Mouse (Mus musculus) right cerebral cortex, postnatal 36 days (tissue): ENCODE data around the gene Stk40.
A peak's percentile ranks its signal among the peaks of the same experiment; 100 is the strongest.

Source experiments
- DNase-seq, 2 experiments: peaks; one replicate each; pipeline ENCODE4 v3.0.0; 2022; ENCODE audit warnings: low spot score in 2 of 2, mixed read lengths in 1 of 2

Stk40 gene

DNA sequence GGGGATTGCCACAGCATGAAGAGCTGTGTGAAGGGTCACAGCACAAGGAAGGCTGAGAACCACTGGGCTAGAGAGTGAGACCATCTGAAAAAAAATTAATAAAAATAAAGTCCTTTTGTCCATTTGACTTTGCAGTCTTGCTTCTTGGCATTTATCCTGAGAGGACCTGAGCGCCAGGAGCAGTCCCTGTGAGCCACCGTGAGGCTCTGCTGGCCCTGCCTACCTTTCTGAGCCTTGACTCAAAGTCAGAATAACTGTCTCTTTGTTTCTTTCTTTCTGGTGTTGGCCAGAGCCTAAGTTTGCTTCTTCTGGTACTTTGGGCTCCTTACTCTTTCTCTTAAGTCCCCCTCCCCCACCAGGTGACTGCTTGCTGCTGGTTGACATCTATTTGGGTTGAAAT, 16.7 kb downstream of the Stk40 start:
- no peak for DNase-seq

DNA sequence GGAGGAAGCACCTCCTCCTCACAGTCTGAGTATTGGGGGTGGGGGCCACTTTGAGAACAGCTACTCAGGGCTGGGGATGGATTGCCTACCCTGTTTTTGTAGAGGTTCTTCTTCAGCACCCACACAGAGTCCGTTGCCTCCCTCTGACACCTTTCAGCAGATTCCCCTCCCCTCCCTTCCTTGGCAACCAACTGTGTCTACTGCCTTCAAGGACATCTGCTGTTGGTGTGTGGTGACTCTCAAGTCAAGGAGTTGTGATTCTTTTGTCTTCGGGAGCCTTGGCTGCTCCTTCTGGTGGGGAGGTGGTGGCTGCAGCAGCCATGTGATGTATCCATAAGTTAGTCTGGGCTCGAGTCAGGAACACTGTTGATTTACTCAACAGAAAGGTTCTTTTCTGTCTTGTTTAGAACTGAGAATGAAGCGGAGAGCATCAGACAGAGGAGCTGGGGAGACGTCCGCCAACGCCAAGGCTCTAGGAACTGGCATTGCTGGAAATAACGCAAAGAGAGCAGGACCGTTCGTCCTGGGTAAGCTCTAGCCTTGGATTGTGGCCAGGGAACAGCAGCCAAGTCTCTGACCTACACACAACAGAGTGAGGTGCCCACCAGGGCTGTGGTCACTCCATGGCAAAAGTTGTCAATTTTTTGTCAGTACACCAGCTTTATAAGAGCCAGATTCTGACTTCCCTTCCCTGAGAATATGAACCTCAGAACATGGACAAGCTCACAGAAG, 19.7 kb downstream of the Stk40 start:
- peak; percentile 33 to 48 for DNase-seq

DNA sequence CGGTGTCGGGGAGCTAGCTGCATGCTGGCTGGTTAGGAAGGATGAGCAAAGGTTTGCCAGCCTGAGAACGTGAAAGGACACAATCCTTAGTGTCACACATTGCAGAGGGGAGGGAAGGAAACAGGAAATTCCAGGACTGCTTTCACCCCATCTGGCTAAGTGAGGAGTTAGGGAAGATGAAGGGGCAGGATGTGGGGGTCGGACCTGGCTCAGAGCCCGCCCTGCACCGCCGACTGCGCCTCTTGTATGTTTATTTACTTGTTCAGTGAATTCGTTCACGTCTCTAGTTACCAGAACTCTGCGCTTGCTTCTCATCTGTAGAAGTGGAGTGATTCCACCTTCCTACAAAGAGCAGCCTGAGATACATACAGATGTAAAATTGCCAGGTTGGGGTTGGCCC, 26.7 kb downstream of the Stk40 start:
- DNase-seq, result no peak

DNA sequence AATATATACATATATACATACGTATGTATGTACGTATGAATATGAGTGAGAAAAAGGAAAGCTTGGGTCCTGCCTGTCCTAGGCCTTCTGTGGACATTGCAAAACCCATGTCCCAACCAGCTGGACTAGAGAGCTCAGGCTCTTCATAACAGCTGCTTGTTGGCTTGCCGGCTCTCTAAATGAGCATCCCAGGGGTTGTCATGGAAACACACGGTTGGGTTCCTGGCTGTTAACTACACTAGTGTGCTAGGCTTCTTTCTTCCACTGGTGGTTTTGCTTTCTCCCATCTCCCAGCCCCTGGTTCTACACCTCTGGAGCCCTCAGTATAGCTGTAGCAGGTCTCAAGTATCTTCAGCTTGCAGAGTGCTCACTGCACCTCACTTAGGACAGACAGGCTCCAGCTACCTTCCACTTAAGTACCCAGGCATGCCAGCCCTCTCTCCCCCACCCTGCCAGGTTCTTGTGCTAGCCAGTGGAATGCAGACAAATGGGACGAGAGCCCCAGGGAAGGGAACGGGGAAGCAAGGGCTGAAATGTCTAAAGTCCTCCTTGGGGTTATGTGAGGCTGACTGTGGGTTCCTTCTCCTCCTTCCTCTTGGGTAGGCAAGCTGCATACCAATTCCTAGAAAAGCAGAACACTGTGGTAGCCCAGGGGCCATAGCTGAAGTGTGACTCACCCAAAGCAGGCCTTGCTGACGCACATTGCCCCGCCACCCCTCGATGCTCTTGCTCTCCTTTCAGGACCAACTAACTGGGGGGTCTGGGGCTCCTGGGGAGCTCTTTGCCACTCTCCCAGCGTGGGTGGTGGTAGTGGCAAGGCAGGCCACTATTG, 27.7 kb downstream of the Stk40 start:
- peak in 1 of 2 experiments; percentile 57 for DNase-seq

DNA sequence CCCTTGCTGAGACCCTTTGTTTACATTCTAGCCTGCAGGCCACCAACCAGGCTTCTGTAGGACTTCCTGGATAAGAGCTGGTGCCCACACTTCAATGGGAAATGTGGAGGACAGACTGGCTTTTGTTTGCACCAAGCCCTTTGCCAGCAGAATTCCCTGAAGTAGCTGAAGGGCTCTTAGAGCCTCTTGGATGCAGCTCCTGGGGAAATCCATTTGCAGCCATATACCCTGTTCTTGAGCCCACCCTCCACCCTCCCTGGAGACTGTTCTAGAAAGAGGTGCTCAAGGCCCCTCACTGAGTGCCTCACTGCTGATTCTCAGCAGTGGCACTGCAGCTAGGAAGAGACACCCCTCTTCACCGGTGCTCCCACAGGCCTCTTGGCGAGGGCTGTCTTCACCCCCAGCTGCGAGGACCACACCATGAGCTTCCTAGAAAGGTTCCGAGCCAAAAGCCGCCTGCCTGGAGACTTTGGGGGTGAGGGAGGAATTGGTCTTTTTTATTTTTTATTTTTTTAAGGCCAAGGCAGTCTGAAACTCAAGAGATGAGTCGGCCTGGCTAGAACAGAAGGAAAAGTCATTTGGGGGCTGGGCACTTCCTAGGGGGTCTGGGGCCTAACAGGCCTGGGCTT, 29.0 kb downstream of the Stk40 start:
- DNase-seq, result no peak

DNA sequence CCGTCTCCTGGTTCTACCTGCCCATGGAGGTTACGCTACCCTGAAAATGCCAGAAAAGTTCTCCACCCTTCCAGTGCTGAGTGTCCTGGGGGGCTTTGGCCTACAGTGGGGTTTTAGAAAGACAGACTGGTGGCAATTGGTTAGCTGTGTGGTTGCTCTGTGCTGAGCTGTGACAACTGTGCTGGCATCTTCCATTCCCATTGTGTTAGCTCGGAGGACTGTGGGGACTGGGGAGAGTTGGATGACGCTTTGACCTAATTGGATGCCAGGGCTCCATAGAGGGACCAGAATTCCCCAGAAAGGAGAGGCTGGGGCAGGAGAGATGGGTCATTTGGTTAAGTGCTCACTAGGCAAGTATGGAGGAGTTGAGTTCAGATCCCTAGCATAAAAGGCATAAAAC, 30.5 kb downstream of the Stk40 start:
- no peak for DNase-seq

DNA sequence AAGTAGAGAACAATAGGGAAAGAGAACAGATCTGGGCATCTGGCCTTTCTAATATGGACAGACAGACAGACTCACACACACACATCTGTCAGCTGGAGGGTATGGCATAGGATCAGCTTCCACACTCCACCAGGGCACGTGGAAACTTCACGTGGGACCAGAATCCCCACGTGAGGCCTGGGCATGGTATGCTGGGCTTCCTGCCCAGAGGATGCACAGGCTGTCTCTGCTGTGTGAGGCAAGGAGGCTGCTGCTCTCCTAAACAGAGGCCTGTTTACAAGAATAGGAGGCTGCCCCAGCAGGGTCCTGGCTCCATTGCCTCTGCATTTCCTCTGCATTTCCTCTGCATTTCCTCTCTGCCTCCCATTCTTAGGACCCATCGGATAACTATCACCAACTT, 30.9 kb downstream of the Stk40 start:
- DNase-seq, result no peak

DNA sequence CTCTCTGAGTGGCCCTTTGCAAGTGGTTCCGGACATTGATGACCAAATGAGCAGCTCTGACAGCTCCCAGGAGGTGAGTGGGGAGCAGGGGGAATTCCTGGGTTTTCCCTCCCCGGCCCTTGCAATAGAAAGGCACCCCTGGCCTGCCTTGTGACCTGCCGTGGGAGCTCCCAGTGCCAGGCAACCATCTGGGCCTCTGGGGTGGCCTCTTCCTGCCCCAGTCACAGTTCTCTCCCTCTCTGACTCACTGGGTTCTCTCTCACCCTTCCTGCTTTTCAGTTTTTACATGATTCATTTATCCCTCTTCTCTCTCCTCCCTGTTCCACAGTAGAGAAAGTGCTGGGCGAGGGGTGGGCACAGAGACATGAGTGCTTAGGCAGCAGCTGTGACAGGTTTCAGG, 34.0 kb downstream of the Stk40 start:
- DNase-seq, result no peak

DNA sequence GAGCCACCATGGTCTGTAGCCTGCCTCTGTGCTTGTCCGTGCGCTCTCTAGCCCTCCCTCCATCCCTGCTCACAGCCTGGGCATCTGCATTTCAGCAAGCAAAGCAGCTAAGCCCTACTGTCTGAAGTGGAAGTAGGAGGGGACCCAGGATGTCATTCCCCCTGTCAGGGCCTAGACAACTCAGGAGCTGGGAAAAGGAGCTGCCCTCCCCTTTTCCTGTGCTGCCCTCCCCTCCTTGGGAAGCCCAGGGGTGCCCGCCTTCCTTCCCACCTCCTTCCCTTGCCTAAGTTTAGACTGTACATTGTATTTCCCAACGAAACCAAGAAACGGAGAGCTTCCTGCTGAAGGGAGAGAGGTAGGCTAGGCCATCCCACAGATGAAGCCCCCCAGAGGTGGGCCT, 37.3 kb downstream of the Stk40 start:
- no peak for DNase-seq

DNA sequence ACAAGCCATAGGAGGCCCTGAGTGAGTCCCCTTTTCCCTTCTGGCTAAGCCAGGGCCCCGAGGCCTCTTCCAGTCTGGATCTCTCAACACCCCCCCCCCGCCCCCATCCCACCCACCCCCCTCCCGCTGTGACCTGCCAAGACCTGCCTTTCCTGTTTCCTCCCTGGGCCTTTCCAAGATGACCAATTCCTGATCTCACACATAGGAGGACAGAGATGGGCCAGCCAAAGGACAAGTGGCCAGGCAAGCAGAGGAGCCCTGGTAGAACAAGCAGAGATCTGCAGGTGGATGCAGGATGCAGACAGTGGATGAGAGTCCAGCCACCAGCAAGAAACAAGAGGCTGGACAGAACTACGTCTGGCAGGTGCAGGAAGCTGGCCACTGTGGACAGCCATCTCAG, 41.6 kb downstream of the Stk40 start:
- no peak for DNase-seq

DNA sequence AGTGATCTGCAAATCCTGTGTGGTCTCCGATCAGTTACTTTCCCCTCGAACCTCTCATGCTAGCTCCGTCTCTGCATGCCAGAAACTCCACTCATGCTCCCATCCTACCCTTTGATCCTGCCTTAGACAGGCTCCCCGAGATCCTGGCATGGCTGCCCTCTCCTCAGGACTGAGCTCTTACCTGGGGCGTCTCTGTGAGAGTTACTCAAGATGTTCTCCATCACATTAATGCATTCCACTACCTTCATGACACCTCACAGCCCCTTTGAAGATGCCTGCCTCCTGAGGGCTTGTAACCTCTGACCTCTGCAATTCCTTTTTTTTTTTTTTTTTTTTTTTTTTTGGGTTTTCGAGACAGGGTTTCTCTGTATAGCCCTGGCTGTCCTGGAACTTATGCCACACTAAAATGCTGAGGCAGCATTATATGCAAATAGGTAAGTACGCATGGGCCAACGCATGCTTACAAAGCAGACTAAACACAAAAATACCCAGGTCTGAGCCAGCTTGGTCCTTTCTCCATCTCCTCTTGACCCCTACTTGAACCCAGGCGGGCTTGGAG, 43.3 kb downstream of the Stk40 start:
- no peak for DNase-seq

DNA sequence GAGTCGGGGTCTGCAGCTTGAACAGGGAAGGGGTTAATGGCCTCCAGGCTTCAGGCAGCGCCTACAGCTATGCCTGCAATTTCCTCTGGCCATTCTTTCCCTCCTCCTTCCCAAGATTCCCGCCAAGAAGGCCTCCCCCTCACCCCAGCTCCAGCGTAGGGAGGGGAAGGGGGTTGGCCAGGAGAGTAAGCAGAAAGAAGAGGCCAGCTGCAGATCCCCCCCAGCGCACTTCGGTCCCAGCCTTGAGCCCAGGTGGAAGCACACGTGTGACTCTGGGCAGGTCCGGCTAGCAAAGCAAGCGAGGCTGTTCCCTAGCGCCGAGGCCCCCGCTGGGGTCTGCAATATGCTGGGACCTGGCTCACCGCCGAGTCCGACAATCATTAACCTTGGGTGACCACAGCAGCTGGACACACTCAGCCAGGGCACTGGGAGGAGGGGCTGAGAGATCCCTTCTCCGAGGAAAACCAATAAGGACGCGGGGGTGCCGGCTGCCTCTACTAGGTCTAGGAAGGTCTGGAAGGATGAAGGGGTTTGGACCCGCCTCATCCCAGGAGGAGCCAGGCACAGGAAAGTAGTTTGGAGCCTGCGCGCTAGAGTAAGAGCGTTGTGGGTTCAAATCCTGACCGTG, 43.9 kb downstream of the Stk40 start, which contains the start of gene Eva1b:
Eva1b (plus strand) TSS at position 212 of the 628 bp plus-strand sequence.
- DNase-seq, result no peak

DNA sequence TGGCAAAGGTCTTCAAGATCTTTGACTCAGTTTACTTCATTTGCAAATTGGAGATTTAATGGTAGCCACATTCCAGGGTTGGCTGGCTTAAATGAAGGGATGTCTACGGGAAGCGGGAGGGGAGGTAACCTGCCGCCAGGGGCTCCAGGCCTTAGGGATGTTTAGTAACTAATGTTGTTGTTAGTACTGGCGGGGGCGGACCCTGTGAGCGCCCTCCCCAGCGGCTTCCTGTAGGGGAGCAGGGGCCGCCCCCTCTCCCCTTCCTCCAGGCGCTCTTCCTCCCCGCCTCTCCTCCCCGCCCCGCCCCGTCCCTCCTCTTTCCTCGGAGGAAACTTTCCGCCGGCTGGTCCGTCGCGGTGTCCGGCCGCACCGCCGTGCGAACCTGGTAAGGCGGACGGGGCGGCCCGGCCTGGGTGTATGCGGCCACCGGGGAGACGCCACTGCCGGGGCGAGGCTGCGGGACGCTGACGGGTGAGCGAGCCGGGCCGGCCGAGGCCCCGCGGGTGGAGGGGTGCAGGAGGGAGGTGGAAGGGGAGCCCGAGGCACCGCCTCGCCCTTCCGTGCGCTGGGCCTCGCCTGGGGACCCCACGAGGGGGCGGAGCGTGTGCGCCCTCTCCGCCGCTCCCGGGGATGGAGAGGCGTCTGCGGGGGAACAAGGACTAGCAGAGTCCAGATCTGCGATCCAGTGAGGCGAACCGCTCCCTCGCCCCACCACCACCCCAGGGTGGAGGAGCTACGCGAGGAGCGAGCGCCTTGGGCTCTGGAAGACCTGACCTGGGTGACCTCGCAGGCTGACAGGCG, 44.6 kb downstream of the Stk40 start:
- DNase-seq, result no peak

DNA sequence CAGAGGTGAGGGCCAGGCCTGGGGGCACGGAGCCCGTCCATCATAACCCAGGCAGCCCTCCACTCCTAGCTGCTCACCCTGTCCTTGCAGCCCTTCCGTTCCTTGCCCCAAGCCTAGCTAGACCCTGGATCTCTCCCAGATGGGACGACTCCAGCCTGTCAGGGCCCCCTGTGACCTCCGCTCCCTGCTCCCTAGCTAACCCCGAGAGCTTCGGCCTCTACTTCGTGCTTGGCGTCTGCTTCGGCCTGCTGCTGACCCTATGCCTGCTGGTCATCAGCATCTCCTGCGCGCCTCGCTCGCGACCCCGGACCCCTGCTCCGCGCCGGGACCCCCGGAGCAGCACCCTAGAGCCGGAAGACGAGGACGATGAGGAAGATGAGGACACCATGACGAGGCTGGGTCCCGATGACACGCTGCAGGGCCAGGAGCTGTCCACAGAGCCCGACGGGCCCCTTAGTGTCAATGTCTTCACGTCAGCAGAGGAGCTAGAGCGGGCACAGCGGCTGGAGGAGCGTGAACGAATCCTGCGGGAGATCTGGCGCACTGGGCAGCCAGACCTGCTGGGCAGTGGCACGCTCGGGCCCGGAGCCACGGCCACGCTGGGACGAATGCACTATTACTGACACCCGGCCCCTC, 45.4 kb downstream of the Stk40 start:
- DNase-seq, result no peak

DNA sequence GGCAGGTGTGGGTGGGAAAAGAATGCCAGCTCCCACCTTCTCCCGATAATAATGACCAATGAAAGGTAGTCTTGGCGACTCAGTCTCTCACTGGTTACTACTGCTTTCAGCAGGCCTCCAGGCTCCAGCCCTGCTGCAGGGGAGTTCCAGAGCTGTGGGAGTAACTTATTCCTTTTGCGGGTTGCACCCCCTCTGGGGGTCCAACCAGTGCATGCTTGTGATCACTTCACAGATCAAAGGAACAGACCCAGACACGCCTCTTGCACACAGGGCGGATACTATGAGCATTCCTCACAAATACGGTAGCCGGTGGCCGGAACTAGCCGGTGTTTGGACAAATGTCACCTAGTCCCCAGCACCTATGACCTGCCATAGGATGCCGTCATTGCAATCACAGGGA, 46.0 kb downstream of the Stk40 start:
- no peak for DNase-seq

DNA sequence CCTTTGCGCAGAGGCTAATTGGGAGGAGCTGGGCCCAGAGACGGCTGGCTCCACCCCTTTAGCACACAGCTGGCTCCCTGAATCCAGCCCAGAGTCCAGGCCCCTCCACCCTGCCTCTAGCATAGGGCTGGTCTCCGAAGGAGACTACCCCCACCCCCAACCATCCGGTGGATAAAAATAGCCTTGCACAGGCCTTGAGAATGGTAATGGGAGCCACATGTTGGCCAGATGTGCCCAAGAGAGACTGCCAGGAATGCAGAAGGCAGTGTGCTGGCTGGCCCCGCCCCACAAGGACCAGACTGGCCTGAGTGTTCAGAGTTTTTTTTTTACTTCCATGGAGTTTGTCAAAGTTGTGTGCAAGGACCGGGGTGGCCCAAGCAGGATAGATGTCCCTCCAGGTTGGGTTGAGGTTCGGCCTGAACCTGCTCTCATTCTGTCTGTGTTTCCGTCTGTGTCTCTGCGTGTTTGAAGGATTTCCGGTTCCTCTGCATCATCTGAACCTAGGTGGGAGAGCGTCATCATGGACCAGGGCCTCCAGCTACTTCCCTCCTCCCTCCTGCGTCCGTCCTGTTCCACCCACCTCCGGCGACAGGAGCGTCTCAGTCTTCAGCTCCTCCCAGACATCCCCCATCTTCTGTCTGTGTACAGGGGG, 46.7 kb downstream of the Stk40 start:
- DNase-seq, result no peak

DNA sequence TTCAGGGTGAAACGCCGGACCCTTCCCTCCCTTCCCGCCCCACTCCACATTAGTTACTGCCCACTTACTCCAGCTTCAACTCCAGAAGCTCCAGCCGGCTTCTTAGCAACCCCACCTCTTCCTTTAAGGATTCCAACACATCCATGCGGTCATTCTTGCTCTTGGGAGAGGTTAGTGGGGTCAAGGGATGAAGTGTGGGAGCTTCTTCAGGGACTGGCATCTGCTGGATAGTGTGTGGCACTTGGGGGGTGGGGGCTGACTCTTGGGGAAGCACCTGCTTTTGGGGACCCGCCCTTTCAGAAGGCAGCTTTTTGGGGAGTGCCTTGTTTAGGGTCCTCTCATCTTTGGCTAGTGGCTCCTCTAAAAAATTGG, 47.2 kb downstream of the Stk40 start:
- DNase-seq, result no peak

DNA sequence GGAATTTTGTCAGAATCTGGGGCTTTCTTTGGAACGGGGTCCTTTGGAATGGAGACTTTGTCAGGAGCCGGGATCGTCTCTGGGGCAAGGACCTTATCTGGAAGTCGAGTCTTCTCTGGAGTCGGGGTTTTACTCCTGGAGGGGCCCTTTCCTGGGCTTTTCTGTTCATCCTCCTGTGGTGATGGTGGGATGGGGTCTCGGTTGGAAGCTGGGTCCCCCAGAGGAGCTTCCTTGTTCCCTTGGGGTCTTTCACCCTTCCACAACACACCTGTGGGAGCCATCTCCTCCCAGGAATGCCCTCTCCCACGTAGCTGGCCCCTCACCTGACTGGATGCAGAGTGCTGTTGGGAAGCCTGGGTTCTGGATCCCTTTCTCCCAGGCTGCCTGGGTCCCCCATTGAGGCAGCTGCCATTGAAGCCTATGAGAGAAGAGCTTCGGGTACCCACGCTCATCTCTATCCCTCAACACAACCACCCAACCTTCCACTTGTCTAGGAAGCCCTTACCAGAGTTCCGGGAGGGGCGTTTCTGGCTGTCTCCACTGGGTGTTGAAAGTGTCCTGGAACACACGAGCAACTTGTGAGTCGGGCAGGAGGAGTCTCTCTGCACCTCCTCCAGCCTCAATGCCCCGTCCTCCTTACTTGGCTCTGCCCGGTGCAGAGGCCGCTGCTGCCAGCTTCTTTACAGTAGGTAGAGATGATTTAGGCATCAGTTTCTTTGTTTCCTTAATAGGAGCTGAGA, 48.1 kb downstream of the Stk40 start:
- DNase-seq, result no peak

DNA sequence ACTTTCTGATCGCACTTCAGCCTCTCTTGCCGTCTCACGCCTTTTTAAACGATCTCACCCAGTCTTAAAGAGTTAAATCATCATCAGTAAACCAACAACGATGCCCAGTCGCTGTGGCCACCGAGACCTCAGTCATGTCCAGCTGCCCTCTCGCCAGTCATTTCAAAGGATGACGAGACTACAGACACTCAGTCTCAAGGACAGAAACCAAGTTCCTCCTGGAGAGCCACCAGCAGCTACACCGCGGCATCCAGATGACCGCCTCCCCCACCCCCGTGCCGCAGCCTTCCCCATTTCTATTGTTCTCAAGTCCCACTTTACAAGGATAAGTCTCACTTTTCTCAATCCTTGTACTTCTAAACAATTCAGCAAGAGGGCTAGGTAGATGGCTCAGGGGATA, 49.1 kb downstream of the Stk40 start:
- DNase-seq, result no peak
